ENCODE assay signal across 25 mouse cellular contexts in the genomic region with DNA sequence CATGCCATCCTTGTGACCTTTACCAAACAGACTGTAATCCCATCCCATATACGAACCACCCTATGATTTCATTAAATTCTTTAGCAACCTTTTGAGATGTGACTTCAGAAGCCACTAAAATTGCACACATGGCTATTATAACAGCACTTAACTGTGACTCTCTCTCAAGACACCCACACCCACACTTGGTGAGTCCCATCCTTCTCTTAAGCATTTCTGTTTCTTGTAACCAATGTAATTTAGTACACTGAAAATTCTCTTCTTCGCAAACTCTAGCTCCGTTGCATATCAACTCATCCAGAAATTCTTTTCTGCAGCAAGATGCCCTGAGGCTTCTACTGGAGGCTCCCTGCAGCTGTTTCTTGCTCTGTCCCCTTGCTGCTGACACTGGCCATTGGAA.
"Had no signal": no experiment of that assay in that cellular context is flagged by ENCODE, and none has a peak within 500 bp of the region (broad histone marks: within the 10 kb centered on the region; RNA-seq: fewer than 3 reads in every experiment).

No protein-coding gene starts in this region.

- ATAC-seq: hindbrain, embryonic 16.5 days; inflammation-experienced regulatory T-cells, adult 6 months; intestine, embryonic 15.5 days; intestine, postnatal 0 days had no signal

- H3K4me3 ChIP-seq: gastrocnemius, adult 2 months; heart, embryonic 10.5 days; heart, embryonic 12.5 days; hindbrain, embryonic 10.5 days; hindbrain, embryonic 12.5 days; intestine, embryonic 15.5 days; limb, embryonic 12.5 days; liver, embryonic 13.5 days had no signal

- H3K9me3 ChIP-seq: heart, embryonic 10.5 days; heart, embryonic 12.5 days; hindbrain, embryonic 10.5 days; hindbrain, embryonic 12.5 days; intestine, embryonic 15.5 days; limb, embryonic 12.5 days; liver, embryonic 13.5 days had no signal

- DNase-seq: gastrocnemius, adult 2 months; gastrocnemius, postnatal 10 days; gastrocnemius, postnatal 25 days; heart, adult 18-20 months; heart, postnatal 10 days; heart, postnatal 4 days; kidney, adult 18-20 months; kidney, adult 8-10 months; kidney, postnatal 10 days; kidney, postnatal 36 days; layer of hippocampus, adult 9-11 months; layer of hippocampus, postnatal 36 days; left cerebral cortex, postnatal 4 days; liver; liver, embryonic 13.5 days had no signal

- H3K4me1 ChIP-seq: heart, embryonic 10.5 days; heart, embryonic 12.5 days; hindbrain, embryonic 10.5 days; hindbrain, embryonic 12.5 days; limb, embryonic 12.5 days; liver, embryonic 13.5 days had no signal

- H3K27me3 ChIP-seq: heart, embryonic 12.5 days; hindbrain, embryonic 12.5 days; intestine, embryonic 15.5 days; limb, embryonic 12.5 days; liver, embryonic 13.5 days had no signal

- H3K27ac ChIP-seq: gastrocnemius, adult 2 months; heart, embryonic 10.5 days; hindbrain, embryonic 10.5 days; hindbrain, embryonic 12.5 days; hindbrain, embryonic 14.5 days; intestine, embryonic 15.5 days; limb, embryonic 12.5 days; liver, embryonic 13.5 days had no signal

- H3K36me3 ChIP-seq: heart, embryonic 10.5 days; heart, embryonic 12.5 days; hindbrain, embryonic 10.5 days; hindbrain, embryonic 12.5 days; intestine, embryonic 15.5 days; limb, embryonic 12.5 days; liver, embryonic 13.5 days had no signal
